8 mouse cellular contexts compared by ENCODE assay signal in genomic region chr3:154547549-154548426, GRCm38 (mm10). TPM values are rescaled to one million over a fixed set of nuclear protein-coding genes. Genes with fewer than 3 reads are reported as not detected.
DNase-seq lines count a peak whose midpoint lies in the region; ATAC-seq and TF ChIP-seq lines count a peak whose summit lies in the region.

No protein-coding gene starts in this region.

- no peak for ATAC-seq in limb, embryonic 15.5 days (ENCODE audit: insufficient number of reproducible peaks, low FRiP score, low TSS enrichment, low read depth)
- ATAC-seq in erythroid progenitor cell, adult 5-6 weeks (replicated peaks; ENCODE audit: low FRiP score, poor library complexity, severe bottlenecking) = no peak

- 5% methylated on average over 20 of the region's 20 CpGs for WGBS in heart, embryonic 10.5 days
- 2% methylated on average over 20 of the region's 20 CpGs for WGBS in forebrain, embryonic 10.5 days
- 9% methylated on average over 20 of the region's 20 CpGs for WGBS in limb, embryonic 15.5 days

- peak overlapping the region; percentile 42 for H3K4me3 ChIP-seq in heart, embryonic 10.5 days
- H3K4me3 ChIP-seq in E14TG2a.4 (replicated peaks; ENCODE audit: low read length) = peak overlapping the region; percentile 55
- H3K4me3 ChIP-seq in forebrain, embryonic 10.5 days = peak overlapping the region; percentile 37
- no peak overlapping the region for H3K4me3 ChIP-seq in limb, embryonic 15.5 days

- peak overlapping the region; percentile 20; the same call in 1 of the 2 replicates for H3K4me2 ChIP-seq in limb, embryonic 15.5 days

- peaks cover 19% of the 10 kb centered on the region; the same call in 1 of the 2 replicates for H3K4me1 ChIP-seq in heart, embryonic 10.5 days
- peaks cover 54% of the 10 kb centered on the region for H3K4me1 ChIP-seq in E14TG2a.4 (replicated peaks; ENCODE audit: low read depth, low read length)
- peaks cover 51% of the 10 kb centered on the region for H3K4me1 ChIP-seq in forebrain, embryonic 10.5 days
- peaks cover 15% of the 10 kb centered on the region for H3K4me1 ChIP-seq in limb, embryonic 15.5 days

- no peak for DNase-seq in heart, embryonic 10.5 days (ENCODE audit: low spot score)
- DNase-seq in heart, postnatal 14 days = no peak
- peak; percentile 42 for DNase-seq in forebrain, embryonic 10.5 days (ENCODE audit: extremely low spot score, low spot score)
- no peak for DNase-seq in gastrocnemius, postnatal 10 days
- DNase-seq in adrenal gland, postnatal 4 days (ENCODE audit: low spot score in 2 of 2) = no peak

- H3K9ac ChIP-seq in limb, embryonic 15.5 days = no peak overlapping the region

- H3K36me3 ChIP-seq in heart, embryonic 10.5 days = no peaks in the 10 kb centered on the region
- H3K36me3 ChIP-seq in E14TG2a.4 (ENCODE audit: insufficient read depth, low read length) = no peaks in the 10 kb centered on the region
- no peaks in the 10 kb centered on the region for H3K36me3 ChIP-seq in forebrain, embryonic 10.5 days (replicated peaks)
- no peaks in the 10 kb centered on the region for H3K36me3 ChIP-seq in limb, embryonic 15.5 days

- TF ChIP-seq CTCF in E14TG2a.4 (conservative IDR thresholded peaks at IDR 0.05; ENCODE audit: low read length) = no peak

- peaks cover 62% of the 10 kb centered on the region for H3K27me3 ChIP-seq in heart, embryonic 10.5 days (ENCODE audit: insufficient read depth, poor library complexity, severe bottlenecking)
- H3K27me3 ChIP-seq in E14TG2a.4 (ENCODE audit: insufficient read depth, low read length) = peaks cover 5% of the 10 kb centered on the region
- peaks cover 49% of the 10 kb centered on the region for H3K27me3 ChIP-seq in forebrain, embryonic 10.5 days (ENCODE audit: poor library complexity, severe bottlenecking)
- peaks cover 17% of the 10 kb centered on the region for H3K27me3 ChIP-seq in limb, embryonic 15.5 days

- no peak overlapping the region for H3K27ac ChIP-seq in heart, embryonic 10.5 days
- peak overlapping the region; percentile 56; the same call in 1 of the 2 replicates for H3K27ac ChIP-seq in forebrain, embryonic 10.5 days
- no peak overlapping the region for H3K27ac ChIP-seq in limb, embryonic 15.5 days

- intact Hi-C loops in heart, postnatal 14 days (cut with DNase I) = no loop called here

- H3K9me3 ChIP-seq in heart, embryonic 10.5 days = no peaks in the 10 kb centered on the region
- H3K9me3 ChIP-seq in E14TG2a.4 (ENCODE audit: low read length) = no peaks in the 10 kb centered on the region
- no peaks in the 10 kb centered on the region for H3K9me3 ChIP-seq in forebrain, embryonic 10.5 days
- H3K9me3 ChIP-seq in limb, embryonic 15.5 days = no peaks in the 10 kb centered on the region

RNA-seq across cellular contexts. Expression of gene Cryz, which starts 48.7 kb away (rescaled TPM):
- polyA plus RNA-seq in heart, embryonic 10.5 days (2016; fragmentation: Nextera tagmentation; extraction: Ambion mirVana) = 13.2 and 15.2 TPM in 2 replicates
- 10 to 100 TPM; 15.5 to 20.3 TPM for total RNA-seq in heart, postnatal 14 days (2021)
- polyA plus RNA-seq in forebrain, embryonic 10.5 days (2016; fragmentation: Nextera tagmentation; extraction: Ambion mirVana) = 23.8 and 24.2 TPM in 2 replicates
- 13.8 and 14.2 TPM in 2 replicates for polyA plus RNA-seq in limb, embryonic 15.5 days (2015; fragmentation: Nextera tagmentation; extraction: Ambion mirVana)
- total RNA-seq in gastrocnemius, postnatal 10 days (2021) = 10 to 100 TPM; 10.7 to 11.4 TPM
- total RNA-seq in adrenal gland, postnatal 4 days (2021) = 10 to 100 TPM; 27.8 to 37.1 TPM
- total RNA-seq in erythroid progenitor cell, adult 5-6 weeks (2015; ENCODE audit: low replicate concordance) = not detected in 2 replicates
- total RNA-seq in erythroid progenitor cell, adult 5-6 weeks (2017; ENCODE audit: low replicate concordance) = 0.13 TPM in 1 of 2 replicates, not detected in the other

RNA-seq across cellular contexts. Expression of gene Tyw3, which starts 49.1 kb away (rescaled TPM):
- 14.6 and 18.2 TPM in 2 replicates for polyA plus RNA-seq in heart, embryonic 10.5 days (2016; fragmentation: Nextera tagmentation; extraction: Ambion mirVana)
- total RNA-seq in heart, postnatal 14 days (2021) = 1 to 10 TPM; 6.3 to 6.6 TPM
- polyA plus RNA-seq in forebrain, embryonic 10.5 days (2016; fragmentation: Nextera tagmentation; extraction: Ambion mirVana) = 17.8 and 18.1 TPM in 2 replicates
- 11.2 and 11.3 TPM in 2 replicates for polyA plus RNA-seq in limb, embryonic 15.5 days (2015; fragmentation: Nextera tagmentation; extraction: Ambion mirVana)
- total RNA-seq in gastrocnemius, postnatal 10 days (2021) = 1 to 10 TPM; 3.1 TPM
- total RNA-seq in adrenal gland, postnatal 4 days (2021) = 1 to 10 TPM; 6.5 to 7.6 TPM
- total RNA-seq in erythroid progenitor cell, adult 5-6 weeks (2015; ENCODE audit: low replicate concordance) = 1.4 and 2.5 TPM in 2 replicates
- total RNA-seq in erythroid progenitor cell, adult 5-6 weeks (2017; ENCODE audit: low replicate concordance) = 0.51 TPM in 1 of 2 replicates, not detected in the other

Comparison
In these comparisons a context has a peak if more than half of its experiments do, and no peak if none do; other contexts are left out.
1. RNA of gene Cryz, which starts 48.7 kb away (total RNA-seq): 27.8 to 37.1 TPM in adrenal gland, postnatal 4 days, 15.5 to 20.3 TPM in heart, postnatal 14 days and 10.7 to 11.4 TPM in gastrocnemius, postnatal 10 days; 0.13 TPM in erythroid progenitor cell, adult 5-6 weeks; every median in the first group is over 4 times any median in the second.